Mouse (Mus musculus) spleen, embryonic (tissue): ENCODE data around the gene Gkn2.

Source experiments
- CTCF ChIA-PET: fragments of 350-600 bp; sonication (Branson Sonifier 250); formaldehyde crosslinking; loops from one replicate; lab custom pipeline; 2022; lab: Charles Lee

Gene Gkn2

DNA sequence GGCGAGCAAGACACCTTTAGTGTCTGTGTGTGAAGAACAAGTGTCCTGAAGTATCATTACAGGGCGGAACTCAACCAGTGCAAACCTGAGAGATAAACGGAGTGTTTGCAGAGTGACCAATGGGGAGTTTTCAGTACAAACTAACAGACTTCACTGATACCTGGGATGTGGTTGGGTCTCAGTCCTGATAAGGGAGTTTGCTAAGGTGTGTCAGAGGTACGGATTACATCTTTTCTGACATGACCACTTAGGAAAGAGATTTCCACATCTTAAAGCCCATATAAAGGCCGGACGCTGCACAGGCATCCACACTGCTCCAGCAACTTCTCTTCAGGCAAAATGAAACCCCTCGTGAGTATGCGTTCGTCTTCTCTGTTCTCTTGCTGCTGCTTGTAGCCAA lies at the start of gene Gkn2:
Gkn2 (plus strand) TSS at position 301 of the 400 bp plus-strand sequence.
- CTCF ChIA-PET = no interaction called here

DNA sequence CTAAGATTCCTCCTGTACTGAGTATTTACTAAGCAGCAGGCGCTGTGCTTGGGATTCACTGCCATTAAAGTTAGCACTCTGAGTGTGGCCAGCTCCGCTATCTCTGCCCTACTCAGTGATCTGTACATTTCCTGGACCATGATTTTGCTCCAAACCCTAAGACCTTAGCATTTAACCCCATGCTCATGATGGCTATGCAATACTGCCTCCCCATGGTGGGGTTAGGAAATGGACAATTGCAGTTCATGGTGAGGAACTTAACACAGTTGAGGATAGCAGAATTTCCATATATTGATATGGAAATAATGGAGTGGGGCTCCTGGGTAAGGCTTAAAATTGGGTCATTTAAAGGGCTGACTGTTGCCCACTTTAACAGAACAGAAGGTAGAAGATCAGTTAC lies 49.8 kb upstream of the Gkn2 start:
- CTCF ChIA-PET = interaction anchor here (0.7 kb wide), 1 partner anchor 15 kb away, joined by 3 read pairs; no protein-coding TSS in a partner anchor

DNA sequence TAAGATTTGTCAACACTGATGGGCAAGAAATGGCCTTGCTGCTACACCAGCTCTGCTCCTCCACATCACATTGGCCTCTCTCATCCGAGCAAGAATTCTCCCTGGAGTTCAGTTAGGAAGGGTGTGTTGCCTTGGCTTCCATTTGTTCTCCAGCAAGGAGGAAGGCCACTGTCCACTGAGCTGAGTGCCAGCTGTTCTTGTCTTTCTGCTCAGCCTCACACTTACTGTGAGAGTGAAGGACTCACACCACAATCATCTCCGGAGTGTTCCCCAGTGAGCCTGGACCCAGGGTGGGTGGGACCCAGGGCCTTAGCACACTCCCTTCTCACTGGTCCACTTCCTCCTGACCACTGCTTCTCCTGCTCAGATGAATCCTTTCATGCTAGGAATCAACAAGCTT lies 46.2 kb upstream of the Gkn2 start:
- CTCF ChIA-PET = no interaction called here

GRCm38 (mm10) chr6:87328265-87329173 lies 44.6 kb upstream of the Gkn2 start:
- CTCF ChIA-PET = no interaction called here

GRCm38 (mm10) chr6:87332380-87332779 lies 40.8 kb upstream of the Gkn2 start:
- CTCF ChIA-PET = interaction anchor here (0.7 kb wide), 1 partner anchor 229 kb away, joined by 9 read pairs; no protein-coding TSS in a partner anchor

- CTCF ChIA-PET = no interaction called here
Measured at GRCm38 (mm10) chr6:87334361-87335090, 38.6 kb upstream of the Gkn2 start.

DNA sequence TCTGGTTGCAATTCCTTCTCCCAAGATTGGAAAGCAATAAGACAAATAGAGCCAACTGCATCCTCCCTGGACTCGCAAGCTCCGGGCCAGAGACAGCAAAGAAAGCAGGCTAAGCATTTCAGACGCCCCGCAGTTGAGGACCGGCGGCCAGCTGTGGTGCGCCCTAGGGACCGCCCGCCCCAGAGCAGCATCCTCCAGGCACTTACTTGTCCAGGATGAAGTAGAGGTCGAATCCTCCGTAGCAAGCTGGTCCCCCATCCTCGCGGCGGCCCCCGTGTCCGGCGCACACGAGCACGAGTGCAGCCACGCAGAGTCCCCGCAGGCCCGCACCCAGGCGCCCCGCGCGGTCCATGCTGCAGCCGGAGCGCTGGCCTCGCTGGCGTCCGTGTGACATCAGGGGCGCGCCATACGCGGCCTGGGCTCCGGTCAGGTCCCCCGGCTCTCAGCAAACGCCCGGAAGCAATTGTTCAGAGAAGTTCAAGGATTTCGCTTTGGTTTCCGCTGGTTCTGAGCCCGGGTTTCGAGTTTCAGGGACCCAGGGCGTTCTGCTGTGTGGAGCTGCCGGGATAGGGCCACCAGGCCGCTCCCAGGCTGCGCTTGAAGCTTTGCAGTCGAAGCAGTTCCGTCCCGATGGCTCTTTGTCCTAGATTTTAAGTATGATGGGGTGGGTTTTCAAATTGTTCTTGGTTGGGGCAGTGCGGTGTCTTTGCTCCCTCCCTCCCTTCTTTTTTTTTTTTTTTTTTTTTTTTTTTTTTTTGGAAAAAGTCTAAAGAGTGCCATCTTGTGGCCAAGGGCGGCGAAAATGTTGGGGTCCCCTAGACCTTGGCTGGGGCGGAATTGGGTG lies 37.8 kb upstream of the Gkn2 start, which contains the start of gene Antxr1:
Antxr1 (minus strand) TSS at position 731 of the 844 bp plus-strand sequence.
- CTCF ChIA-PET = interaction anchor here (0.7 kb wide), 1 partner anchor 234 kb away, joined by 11 read pairs; no protein-coding TSS in a partner anchor

GRCm38 (mm10) chr6:87335935-87336295 lies 37.2 kb upstream of the Gkn2 start:
- CTCF ChIA-PET = interaction anchor here (0.7 kb wide), 1 partner anchor 241 kb away, joined by 3 read pairs; no protein-coding TSS in a partner anchor

DNA sequence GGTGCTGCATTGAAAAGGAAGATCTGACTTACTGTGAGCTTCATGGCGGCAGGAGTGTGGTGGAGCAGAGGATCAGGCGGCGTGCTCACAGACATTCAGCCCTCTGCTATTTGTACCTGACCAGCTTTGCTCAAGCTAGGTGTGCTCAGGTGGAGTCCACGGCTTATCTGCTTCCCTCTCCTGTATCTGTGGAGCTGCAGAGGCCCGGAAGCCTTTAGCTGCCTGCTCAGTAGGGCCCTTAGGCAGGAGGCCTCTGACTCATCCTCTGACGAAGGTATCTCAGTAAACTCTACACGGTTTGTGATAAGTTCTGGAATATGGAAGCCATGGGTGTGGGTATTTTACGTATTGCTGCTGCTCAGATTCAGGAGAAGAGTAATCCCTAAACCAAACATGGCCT lies 22.3 kb upstream of the Gkn2 start, which contains the start of gene Gkn1:
Gkn1 (minus strand) TSS at position 114 of the 400 bp plus-strand sequence.
- CTCF ChIA-PET = no interaction called here

DNA sequence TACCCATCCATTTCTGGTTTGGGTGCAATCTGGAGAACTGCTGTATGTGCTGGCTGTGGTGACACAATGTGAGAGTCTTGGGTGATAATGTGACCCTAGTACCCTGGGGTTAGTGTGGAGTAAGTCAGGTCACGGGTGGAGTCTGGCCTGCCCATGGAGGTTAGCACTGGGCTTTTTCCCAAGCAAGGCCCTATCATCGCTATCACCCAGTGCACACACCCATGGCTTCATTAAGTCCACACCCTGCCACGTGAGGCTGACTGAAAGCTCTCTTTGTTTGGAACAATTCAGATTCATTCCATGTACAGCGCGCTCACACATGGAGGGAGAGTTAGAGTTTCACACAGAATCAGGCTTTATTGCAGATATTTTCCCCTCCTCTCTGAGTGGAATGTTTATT lies 18.7 kb upstream of the Gkn2 start:
- CTCF ChIA-PET = no interaction called here

DNA sequence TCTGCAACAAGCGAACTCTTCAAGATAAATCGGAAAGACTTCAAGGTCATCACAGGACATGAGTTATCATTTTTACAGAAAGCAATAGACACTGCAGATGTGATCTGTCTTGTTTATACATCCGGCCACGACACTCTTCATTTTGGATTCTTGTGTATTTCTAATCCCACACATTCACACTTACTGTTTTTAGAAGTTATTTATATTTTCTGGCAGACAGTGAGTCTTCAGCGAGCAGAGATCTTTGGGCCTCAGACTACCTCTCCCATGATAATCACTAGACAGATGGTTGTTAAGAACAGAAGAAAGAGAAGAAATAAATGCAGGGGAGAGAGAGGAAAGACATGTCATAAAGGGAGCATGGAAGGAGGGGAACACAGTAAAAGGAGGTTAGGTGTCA lies 3.9 kb upstream of the Gkn2 start:
- CTCF ChIA-PET = interaction anchor here (0.6 kb wide), 1 partner anchor 363 kb away, joined by 3 read pairs; no protein-coding TSS in a partner anchor

- CTCF ChIA-PET = interaction anchor here (0.6 kb wide), 1 partner anchor 19 kb away, joined by 5 read pairs; no protein-coding TSS in a partner anchor
Measured at GRCm38 (mm10) chr6:87383926-87384691, 11.0 kb downstream of the Gkn2 start.

DNA sequence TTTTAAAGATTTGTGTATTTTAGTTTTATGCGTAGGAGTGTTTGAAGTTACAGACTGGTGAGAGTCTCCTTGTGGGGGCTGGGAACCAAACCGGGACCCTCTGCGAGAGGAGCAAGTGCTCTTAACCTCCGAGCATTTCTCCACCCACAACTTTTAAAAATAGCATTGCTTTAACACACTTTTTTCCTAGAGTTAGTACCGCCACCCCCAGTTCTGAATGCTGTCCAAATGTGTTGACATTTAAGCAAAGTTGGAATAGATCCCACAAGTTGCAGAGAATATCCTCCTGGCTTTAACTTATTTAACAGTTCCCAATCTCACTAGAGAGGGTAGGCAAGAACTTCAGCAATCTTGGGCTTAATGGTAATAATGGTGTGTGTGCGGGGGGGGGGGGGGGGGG lies 11.6 kb downstream of the Gkn2 start:
- CTCF ChIA-PET = no interaction called here

DNA sequence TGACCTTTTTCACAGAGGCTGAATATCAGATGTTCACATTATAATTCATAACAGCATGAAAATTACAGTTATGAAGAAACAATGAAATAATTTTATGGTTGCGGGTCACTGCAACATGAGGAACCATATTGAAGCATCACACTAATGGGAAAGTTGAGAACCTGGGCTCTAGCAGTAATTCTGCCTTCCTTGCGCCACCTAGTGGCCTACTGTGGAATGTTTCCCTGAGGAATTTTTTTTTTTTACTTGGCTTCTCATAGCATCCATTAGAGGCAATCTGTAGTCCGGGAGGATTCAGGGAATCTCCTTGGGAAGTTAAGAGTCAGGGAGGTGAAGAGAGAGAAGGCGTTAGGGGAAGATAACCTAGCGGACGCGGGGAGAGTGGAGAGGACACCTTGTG lies 13.0 kb downstream of the Gkn2 start:
- CTCF ChIA-PET = no interaction called here

DNA sequence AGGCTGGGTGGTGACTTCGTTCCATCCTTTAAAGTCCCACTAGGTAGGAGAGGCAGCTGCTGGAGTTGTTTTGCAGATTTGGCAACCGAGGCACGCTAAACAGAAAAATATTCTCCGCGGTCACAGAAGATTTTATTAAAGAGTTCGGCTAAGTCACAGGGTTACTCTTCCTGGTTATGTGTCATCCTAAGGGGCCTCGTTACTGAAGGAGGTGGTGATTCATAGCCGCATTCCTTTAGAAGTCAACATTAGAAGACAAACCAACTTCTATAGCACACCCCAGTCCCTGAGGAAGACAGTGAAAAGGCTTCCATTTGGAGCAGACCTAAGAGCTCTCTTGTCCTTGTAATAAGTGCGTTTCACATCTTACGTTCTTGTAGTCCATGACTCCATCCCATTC lies 13.5 kb downstream of the Gkn2 start:
- CTCF ChIA-PET = no interaction called here

GRCm38 (mm10) chr6:87388877-87389276 lies 15.7 kb downstream of the Gkn2 start, which contains the start of gene Gkn3:
Gene Gkn3 (minus strand): TSS chr6:87388935.
- CTCF ChIA-PET = no interaction called here

DNA sequence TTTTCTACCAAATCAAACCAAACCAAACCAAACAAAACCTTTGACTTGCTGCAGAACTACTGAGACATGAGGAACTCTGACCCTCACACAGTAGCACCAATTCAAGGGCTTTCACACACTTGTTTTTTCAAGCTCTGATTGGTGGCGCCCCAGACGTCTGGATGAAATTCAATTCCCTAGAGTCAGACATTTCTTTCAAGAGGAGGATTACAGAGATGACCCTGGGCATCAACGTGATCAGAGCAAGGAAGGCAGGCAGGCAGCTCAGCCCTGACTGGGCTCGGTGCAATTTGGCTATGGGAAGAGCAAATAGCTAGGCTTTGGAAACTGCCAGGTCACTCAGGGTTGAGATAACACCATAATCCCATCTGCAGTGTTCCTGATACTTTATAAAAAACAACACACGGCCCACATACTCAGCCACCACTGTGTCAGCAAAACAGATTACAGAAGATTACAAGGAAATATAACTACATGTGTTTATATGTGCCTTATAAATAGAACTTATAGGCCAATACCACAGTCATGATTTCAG lies 16.4 kb downstream of the Gkn2 start:
- CTCF ChIA-PET = no interaction called here

GRCm38 (mm10) chr6:87393466-87394205 lies 20.5 kb downstream of the Gkn2 start:
- CTCF ChIA-PET = no interaction called here

DNA sequence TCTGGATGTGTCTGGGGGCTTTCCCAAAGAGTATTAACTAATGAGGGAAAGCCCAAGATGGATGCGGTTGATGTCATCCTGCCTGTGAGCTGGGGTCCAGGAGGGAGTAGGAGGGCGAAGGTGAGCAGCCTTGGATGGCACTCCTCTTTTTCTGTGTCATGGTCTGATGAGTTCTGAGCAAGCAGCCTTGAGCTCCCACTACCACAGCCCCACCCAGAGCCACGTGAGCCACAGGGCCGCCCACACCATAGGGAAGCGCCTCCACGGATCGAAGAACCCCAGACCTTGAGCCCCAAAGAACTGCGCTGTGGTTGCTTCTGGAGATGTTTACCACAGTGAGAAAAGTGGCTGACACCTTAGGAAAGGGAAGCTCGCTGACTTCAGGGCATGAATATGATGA lies 21.6 kb downstream of the Gkn2 start:
- CTCF ChIA-PET = no interaction called here
